Mouse (Mus musculus): ENCODE results near the gene Slc4a8.

- no peak for TF ChIP-seq CTCF (IDR thresholded peaks at IDR 0.05; ENCODE audit: extremely low read depth, insufficient read depth, insufficient read length, insufficient replicate concordance)
- TF ChIP-seq POLR2A (IDR thresholded peaks at IDR 0.05; ENCODE audit: low read depth, low read length), result no peak
Measured at GRCm38 (mm10) chr15:100735095-100735952, 26.2 kb upstream of the Slc4a8 start.
